Mouse (Mus musculus) ES-E14 (cell line): ENCODE data around the gene Cd40. TPM values are rescaled to one million over a fixed set of nuclear protein-coding genes. Genes with fewer than 3 reads are reported as not detected.

Experiments
- DNase-seq: peaks from one replicate; pipeline ENCODE4 v3.0.0-alpha.2; 2013; ENCODE audit warnings: low read depth, low spot score
- H3K27ac ChIP-seq: 2 replicates; pipeline ENCODE4 v1.5.1; 2012; ENCODE audit warnings: low read depth, mild to moderate bottlenecking, low read length, moderate library complexity, mixed read lengths; ENCODE audit not compliant: poor library complexity, insufficient read depth, severe bottlenecking
- H3K36me3 ChIP-seq: 2 replicates; pipeline ENCODE4 v1.6.1; 2012; ENCODE audit warnings: mild to moderate bottlenecking, low read length, moderate library complexity, mixed read lengths; ENCODE audit not compliant: control insufficient read depth, poor library complexity, insufficient read depth, severe bottlenecking
- H3K4me1 ChIP-seq, 2 experiments: fragments of 150-350 bp in 1 of 2; sonication (generic) in 1 of 2; 2 replicates each; pipeline ENCODE4 v1.6.1; 2012; ENCODE audit warnings: low read length in 2 of 2, mild to moderate bottlenecking in 1 of 2, mixed read lengths in 1 of 2; ENCODE audit not compliant: control insufficient read depth in 2 of 2, insufficient read depth in 2 of 2, poor library complexity in 1 of 2
- H3K4me3 ChIP-seq, 2 experiments: fragments of 150-350 bp in 1 of 2; sonication (generic) in 1 of 2; 2 replicates each; pipeline ENCODE4 v1.5.1; 2012; ENCODE audit warnings: low read length in 2 of 2, low read depth in 1 of 2, mild to moderate bottlenecking in 1 of 2, mixed read lengths in 1 of 2; ENCODE audit not compliant: insufficient read depth in 1 of 2, poor library complexity in 1 of 2, severe bottlenecking in 1 of 2
- H3K9ac ChIP-seq: 2 replicates; pipeline ENCODE4 v1.6.1; 2012; ENCODE audit warnings: low read depth, mild to moderate bottlenecking, low read length, mixed read lengths; ENCODE audit not compliant: poor library complexity, insufficient read depth, severe bottlenecking
- H3K9me3 ChIP-seq: fragments of 150-350 bp; sonication (generic); 2 replicates; pipeline ENCODE4 v1.6.1; 2012; ENCODE audit warnings: low read depth, mild to moderate bottlenecking, low read length; ENCODE audit not compliant: control insufficient read depth, insufficient read depth
- CHD2 ChIP-seq: IDR thresholded peaks from 2 replicates; pipeline ENCODE4 v1.6.1; 2014; ENCODE audit warnings: mild to moderate bottlenecking, low read depth, low read length, inconsistent platforms
- HCFC1 ChIP-seq: IDR thresholded peaks from 2 replicates; pipeline ENCODE4 v1.6.1; 2012; ENCODE audit warnings: low read length, inconsistent platforms, borderline replicate concordance; ENCODE audit not compliant: insufficient read depth
- MAFK ChIP-seq: IDR thresholded peaks from 2 replicates; pipeline ENCODE4 v1.6.1; 2014; ENCODE audit warnings: mild to moderate bottlenecking, low read depth, low read length, inconsistent platforms; ENCODE audit not compliant: insufficient read depth
- ZC3H11A ChIP-seq: IDR thresholded peaks from 2 replicates; pipeline ENCODE4 v1.6.1; 2012; ENCODE audit warnings: low read depth, mild to moderate bottlenecking, inconsistent platforms, low read length, borderline replicate concordance
- ZNF384 ChIP-seq: IDR thresholded peaks from 2 replicates; pipeline ENCODE4 v1.6.1; 2012; ENCODE audit warnings: low read depth, low read length, inconsistent platforms
- in situ Hi-C, 2 experiments: fragments of 600-800 bp; cut with MboI; formaldehyde crosslinking; loops; one replicate each; pipeline ENCODE4 v1.15.1; 2025; ENCODE audit warnings: low sequenced_read_pairs in 2 of 2, inconsistent platforms in 1 of 2; ENCODE audit not compliant: unreplicated experiment in 2 of 2
- total RNA-seq: library from RNA; depleted of rRNA; stranded (reverse); fragments of 300-350 nt; gene quantifications from 2 replicates; pipeline ENCODE4 v1.2.3, GENCODE M21; 2012

The Cd40 gene
- total RNA-seq, 1 experiment = 5.7 TPM

DNA sequence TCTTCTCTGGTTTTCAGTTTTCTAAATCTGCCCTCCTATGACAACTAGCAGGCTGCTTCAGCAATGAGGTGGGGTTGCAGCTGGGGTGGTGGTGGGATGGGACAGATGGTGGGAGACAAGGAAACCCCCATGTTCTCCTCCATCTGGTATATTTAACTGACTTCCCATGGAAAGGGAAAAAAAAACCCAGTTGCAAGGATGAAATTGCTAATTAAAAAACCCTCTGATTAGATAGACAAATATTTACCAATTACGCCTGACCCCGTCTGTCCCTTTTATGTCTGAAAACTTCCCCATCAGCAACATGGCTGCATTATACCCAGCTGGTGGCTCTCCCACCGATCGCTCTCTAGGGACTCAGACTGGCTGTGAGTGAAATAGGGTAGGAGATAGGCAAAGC, 31.2 kb downstream of the Cd40 start:
- Histone ChIP-seq H3K9me3 (no peaks in the 10 kb centered on the region), H3K36me3 (no peaks in the 10 kb centered on the region), H3K27ac (no peak overlapping the region), H3K4me3 (no peak overlapping the region), H3K4me1 (no peaks in the 10 kb centered on the region), H3K9ac (no peak overlapping the region)
- in situ Hi-C loops = no loop called here
- DNase-seq = no peak
- TF ChIP-seq HCFC1 (no peak), MAFK (no peak), ZNF384 (no peak), ZC3H11A (no peak), CHD2 (no peak)

DNA sequence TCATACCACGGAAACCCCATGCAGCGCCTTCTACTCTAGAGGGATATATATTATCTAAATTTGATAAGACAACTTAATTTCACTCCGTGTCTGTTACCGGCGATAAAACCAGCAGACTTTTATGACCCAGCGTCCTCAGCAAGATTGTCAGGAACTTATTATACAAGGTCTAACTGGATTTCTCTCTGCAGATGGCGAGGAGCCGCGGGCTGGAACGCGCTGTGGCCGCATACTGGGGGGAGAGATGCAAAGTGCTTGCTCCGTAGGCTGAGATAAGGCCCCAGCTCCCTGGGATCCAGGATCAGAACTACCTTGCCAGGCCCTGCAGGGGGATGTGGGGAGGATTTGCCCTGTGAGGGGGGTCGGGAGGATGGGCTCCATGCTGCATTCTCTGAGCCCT, 34.0 kb downstream of the Cd40 start:
- no peaks in the 10 kb centered on the region for H3K36me3 ChIP-seq
- in situ Hi-C loops = no loop called here
- H3K4me1 ChIP-seq = no peaks in the 10 kb centered on the region
- H3K9me3 ChIP-seq = no peaks in the 10 kb centered on the region
- TF ChIP-seq MAFK (no peak), ZNF384 (no peak), HCFC1 (no peak), ZC3H11A (no peak), CHD2 (no peak)
- no peak overlapping the region for H3K27ac ChIP-seq
- DNase-seq = no peak
- H3K9ac ChIP-seq = no peak overlapping the region
- H3K4me3 ChIP-seq = no peak overlapping the region

DNA sequence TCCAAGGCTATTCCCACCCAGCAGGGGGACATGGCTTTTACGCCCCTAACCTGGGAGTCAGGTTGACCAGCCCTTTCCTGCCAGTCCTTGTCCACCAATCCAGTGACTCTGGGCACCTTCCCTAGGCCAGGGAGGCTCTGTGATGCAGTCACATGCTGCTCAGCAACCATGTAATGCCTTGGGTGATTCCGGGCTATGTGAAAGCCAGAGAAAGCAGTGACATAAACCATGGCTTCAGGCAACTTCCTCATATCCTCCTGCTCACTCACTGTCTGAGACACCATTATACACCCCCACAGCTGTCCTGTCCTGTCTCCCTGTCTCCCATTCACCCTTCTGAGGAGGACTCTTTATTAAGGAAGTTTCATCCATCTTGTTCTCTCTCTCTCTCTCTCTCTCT, 35.2 kb downstream of the Cd40 start, which contains the start of gene 1700025C18Rik:
Gene 1700025C18Rik, minus strand, starts transcription at position 101 of the 400 bp plus-strand sequence.
- no peak within 1 kb of the TSS for H3K4me3 ChIP-seq
- in situ Hi-C loops = no loop called here
- no peaks in the 10 kb centered on the region for H3K9me3 ChIP-seq
- H3K27ac ChIP-seq = no peak within 1 kb of the TSS
- no peak for DNase-seq
- H3K4me1 ChIP-seq = no peaks in the 10 kb centered on the region
- TF ChIP-seq ZNF384 (no peak), HCFC1 (no peak), CHD2 (no peak), MAFK (no peak), ZC3H11A (no peak)
- no peak within 1 kb of the TSS for H3K9ac ChIP-seq
- no peaks in the 10 kb centered on the region for H3K36me3 ChIP-seq

DNA sequence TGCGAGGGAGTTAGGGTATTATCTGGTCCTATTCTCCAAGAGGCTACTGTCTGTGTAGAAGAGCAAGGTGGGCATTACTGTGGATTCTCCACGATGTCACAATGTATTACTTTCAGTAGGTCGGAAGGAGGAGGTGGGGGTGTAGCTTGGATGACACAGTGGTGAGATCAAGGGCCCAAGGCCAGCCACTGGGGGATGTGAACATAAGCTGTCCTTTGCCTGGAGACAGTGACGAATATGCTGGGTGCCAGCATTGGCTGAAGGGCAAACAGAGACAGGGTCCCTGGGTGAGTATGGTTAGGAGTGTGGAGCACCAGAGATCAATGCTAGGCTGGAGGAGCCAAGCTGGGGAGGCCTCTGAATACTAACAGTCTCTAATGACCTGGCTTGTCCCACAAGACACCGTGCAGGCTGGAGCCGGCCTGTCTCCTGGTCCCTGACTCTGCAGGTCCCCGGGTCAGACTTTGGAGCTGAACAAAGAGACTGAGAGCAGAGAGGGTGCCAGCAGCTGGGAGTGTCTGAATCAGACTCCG, 36.1 kb downstream of the Cd40 start:
- Histone ChIP-seq H3K36me3 (no peaks in the 10 kb centered on the region), H3K27ac (no peak overlapping the region), H3K9ac (no peak overlapping the region), H3K9me3 (no peaks in the 10 kb centered on the region), H3K4me3 (no peak overlapping the region), H3K4me1 (no peaks in the 10 kb centered on the region)
- in situ Hi-C loops = no loop called here
- no peak for DNase-seq
- no peak for TF ChIP-seq ZC3H11A
- TF ChIP-seq ZNF384 = no peak
- TF ChIP-seq CHD2 = no peak
- no peak for TF ChIP-seq MAFK
- no peak for TF ChIP-seq HCFC1

- no peak overlapping the region for H3K9ac ChIP-seq
- H3K4me1 ChIP-seq = no peaks in the 10 kb centered on the region
- H3K27ac ChIP-seq = no peak overlapping the region
- H3K4me3 ChIP-seq = no peak overlapping the region
- H3K36me3 ChIP-seq = no peaks in the 10 kb centered on the region
- TF ChIP-seq ZNF384 (no peak), ZC3H11A (no peak), CHD2 (no peak), HCFC1 (no peak), MAFK (no peak)
- in situ Hi-C loops = no loop called here
- DNase-seq = no peak
- no peaks in the 10 kb centered on the region for H3K9me3 ChIP-seq
Measured at GRCm38 (mm10) chr2:165092393-165092792, 37.0 kb downstream of the Cd40 start.
